Mouse (Mus musculus): ENCODE measurements at regions not wholly inside any gene's neighbourhood (a gene's known extent, or its start where the extent isn't known, plus 50 kb on each side); places are given as distances from the start of the nearest gene placed in this dataset.

DNA sequence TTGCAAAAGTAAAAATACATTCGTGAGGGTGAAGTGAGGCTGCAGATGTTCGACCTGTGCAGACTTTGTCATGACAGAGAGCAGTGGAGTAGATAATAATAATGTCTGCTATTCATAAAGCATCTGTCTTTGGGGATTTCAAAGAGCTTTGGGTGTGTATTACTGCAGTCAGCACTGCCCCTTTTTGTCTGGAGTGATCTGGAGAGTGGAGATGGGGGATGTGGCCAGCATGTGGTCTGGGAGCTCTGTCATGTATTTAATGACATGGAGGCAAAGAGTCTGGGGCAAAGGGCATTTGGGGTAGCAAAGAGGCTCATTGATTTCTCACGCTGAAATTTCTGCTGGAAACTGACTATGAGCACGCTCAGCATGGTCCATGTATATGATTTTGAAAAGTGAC, 510.8 kb upstream of the Pou3f2 start:
- DNase-seq (ENCODE audit: low spot score), result peak; percentile 1

DNA sequence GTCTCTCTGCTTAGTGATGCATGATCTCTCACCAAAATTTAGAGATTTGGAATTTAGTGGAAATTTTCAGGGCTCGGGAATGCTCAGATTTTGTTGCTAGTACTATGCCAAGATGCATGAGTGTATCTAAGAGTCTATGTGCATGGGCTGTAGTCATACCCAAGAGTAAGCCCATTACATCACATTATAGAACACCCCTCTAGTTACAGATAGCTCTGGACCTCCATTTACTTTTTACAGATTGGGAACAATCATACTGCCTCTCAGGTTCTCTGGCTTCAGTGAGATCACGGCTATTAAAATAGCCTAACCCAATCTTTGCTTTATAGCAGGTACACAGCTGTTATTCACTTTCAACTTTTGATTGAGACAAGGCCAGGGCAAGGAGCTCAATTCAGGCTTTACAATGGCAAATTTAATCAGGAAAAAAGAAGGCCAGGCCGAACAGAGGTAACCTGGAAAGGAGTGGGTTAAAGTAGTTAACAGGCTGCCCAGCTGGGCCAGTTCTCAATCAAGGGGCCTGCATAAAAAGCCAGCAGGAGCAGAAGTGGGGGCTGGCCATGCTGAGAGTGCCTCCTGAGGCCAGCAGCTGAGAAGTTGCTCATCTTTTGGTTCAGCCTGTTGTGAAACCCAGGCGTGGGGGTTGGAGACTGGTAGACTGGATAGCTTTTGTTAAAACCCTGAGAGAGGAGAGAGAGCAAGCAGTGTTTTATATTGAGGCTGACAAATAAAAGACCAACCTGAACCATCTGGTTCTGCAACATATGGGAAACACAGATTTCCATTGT, 509.2 kb upstream of the Pou3f2 start:
- DNase-seq (ENCODE audit: low spot score), result no peak

DNA sequence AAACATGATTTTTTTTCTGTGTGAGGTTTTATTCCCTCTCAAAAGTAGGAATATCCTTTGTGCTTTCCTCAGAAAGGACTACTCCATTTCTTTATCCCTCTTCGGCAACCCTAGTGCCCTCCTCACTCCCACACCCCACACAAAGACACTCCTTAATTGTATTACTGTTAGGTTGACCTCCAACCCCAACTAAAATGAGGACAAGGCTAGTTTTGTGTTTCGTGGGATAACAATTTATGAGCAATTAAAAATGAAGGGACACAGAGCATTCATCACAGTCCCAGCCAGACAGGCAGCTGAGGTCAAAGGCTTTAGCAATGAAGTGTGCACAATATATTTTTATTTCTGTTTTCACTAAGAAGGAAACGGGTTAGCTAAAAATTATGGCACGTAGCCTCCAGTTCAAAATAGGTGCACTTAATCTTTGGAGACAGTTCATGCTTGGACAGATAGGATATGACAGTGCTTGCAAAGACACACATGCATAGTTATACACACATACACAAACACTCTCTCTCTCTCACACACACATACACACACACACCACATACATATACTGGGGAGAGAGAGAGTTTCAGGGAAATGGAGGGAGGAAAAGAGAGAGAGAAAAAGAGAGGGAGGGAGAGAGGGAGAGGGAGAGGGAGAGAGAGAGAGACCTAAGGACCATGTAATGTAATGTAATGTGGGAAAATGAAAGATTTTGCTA, 498.8 kb upstream of the Pou3f2 start:
- no peak for DNase-seq (ENCODE audit: low spot score)

DNA sequence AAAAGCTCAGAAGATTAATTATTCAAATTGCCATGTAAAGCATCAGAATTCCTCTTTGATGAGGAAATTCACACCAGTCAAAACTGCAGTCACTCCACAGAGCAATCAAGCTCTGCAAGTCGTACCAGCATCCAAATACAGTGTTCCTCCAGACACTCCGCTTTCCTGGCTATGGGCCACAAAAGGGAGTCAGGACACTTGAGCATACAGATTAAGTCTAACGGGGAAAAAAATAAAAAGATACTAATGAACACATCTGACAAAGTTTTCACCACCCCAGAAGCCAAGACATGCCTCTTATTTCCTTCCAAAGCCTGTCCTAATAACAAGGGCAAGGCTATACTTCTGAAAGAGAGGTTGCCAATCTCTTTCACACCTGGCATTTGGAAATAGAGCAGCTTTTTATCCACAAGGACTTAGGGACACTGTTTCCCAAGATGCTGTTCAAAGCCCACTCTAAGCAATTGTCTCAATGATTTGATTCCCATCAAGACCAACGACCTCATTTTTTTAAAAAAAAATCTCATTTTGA, 485.5 kb upstream of the Pou3f2 start:
- no peak for DNase-seq (ENCODE audit: low spot score)

DNA sequence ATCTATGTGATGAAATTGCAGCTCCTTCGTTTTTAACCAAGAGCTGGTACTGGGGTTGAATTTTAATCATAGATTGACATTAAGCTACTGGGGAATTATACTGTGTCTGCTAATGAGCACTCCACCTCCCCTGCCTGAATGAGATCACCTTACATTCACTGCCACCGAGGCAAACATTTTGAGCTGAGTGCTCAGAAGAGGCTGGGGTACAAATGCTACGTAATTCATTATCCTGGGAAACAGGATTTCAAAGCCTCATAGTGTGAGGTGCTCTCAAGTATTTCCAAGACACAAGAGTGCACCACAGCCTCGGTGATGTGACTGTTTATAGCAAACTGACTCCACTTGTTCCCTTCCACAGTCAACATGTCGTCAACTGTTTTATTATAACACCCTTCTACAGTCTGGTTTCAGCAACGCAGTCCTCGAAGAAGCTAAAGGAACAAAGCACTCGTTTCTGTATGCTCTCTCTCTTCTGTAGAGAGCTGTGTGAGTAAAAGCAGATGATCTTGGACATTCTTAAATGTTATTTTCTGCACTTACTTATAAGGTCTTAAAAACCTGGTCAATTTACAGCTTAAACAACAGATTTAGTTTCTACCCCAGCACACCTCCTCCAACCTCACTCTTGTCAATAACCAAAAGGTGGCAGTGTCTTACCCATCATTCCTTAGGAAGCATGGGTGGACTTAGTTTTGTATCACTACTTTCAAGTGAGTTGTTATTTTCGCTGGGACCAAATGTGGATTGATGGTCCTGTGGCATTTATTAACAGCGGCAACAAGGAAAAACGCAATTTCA, 484.8 kb upstream of the Pou3f2 start:
- DNase-seq (ENCODE audit: low spot score), result no peak

DNA sequence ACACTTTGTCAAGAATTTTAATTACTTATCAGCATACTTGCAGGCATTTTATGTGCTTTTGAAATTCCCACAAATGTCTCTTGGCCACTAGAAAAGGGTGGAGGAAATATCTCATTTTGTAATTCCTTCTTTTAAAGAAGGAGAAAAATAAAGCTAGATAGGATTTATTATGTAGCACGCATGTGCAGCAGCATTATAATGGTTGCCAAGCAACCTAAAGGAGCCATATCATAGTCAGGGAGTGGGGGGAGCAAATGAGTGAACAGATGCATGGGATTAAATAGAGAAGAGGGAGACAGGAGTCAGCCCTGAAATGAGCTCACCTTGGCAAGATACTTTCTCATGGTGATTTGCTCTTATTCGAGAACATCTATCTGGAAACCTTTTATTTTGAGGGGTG, 483.0 kb upstream of the Pou3f2 start:
- no peak for DNase-seq (ENCODE audit: low spot score)

DNA sequence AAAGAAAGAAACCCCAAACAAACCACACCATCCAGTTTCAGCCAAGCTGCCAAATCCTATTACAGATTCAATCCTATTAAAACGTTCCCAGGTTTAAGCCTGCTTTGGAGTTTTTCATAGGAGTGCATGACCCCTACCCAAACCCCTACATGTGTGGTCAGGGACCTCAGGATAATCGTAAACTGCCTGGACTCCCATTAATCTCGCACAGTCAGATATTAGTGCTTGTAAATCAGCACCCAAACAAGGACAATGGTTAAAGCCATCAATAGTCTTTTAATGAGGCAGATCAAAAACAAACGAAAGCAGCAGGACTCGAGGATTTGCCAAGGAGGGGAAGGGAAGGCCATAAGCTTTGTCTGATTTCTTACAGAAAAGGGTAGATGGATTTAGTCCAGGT, 482.3 kb upstream of the Pou3f2 start:
- DNase-seq (ENCODE audit: low spot score), result peak; percentile 7

DNA sequence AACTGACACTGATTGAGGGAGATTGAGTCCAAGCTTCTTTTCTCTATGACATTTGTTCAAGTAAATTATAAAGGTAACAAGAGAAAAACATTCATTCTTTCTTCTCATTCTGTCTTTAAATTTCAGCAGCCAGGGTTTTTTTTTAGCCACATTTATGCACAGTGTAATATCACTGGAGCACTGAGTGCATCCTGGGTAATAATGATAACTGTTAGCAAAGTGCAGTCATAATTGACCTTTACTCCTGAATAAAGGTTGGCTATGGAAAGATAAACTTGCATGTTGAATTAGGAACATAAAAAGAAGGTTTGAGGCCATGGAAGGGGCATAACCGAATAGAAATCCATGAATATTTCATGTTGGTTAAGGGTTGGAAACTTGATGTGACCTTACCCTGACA, 461.3 kb upstream of the Pou3f2 start:
- no peak for DNase-seq (ENCODE audit: low spot score)

DNA sequence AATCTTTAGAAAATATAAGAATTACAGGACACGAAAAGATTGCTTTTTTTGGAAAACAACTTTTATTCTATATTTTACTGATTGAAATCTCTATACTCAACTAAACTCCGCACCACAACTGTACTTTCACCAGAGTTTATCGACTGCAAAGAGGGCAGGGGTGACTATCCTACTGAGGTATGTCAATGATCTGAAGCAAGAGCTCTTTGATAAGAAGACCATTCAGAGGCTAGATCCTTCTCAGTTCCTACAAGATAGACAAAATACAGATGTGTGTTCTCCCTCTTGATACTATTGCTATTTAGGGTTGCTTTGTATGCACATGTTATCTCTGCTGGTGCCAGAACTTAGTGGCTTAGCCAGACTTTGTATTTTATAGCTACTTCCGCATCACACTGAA, 460.7 kb upstream of the Pou3f2 start:
- no peak for DNase-seq (ENCODE audit: low spot score)

DNA sequence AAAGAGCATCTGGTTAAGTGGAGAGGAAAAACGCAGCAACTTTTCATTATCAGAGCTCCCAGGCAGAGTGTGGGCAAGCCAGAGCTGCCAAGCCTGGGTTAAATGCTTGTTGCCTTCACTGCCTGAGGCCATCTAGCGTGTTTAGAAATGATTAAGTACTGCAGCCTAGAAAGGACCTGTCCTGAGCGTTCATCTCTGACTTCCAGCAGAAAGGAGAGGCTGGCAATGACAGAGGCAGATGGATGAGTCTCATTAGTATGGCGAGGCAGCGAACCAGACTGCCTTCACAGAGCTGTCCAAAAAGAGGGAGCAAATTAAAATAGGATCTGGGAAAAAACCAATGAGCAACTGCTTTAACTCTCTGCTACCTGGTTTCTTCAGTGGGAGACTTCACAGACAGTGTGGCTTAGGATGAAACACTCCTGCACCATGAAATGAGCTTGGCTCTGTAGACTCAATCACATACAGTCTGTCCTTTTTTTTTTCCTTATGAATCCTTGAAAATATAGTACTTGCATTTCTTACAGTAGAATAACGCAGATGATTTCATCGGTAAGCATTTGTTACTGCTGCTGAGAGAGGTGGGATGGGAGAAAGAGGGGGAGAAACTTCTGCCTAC, 458.7 kb upstream of the Pou3f2 start:
- DNase-seq (ENCODE audit: low spot score), result peak; percentile 5

DNA sequence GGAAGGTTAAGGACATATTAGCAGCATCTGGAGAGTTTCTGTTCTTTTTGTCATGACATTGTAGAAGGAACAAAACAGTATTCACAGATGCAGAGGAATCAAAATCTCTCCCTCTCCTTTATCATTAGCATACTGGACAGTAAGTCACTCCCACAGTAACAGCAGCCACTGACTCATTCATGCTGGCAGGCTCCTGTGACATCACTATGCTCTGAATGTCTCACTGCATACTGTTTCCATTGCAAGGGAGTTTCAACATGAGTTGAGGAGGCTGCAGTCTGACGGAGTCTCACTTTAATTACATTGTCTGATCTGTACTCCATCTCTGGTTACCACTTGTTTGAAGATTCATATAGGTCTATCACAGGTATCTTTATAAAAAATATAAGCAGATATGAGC, 450.1 kb upstream of the Pou3f2 start:
- no peak for DNase-seq (ENCODE audit: low spot score)

DNA sequence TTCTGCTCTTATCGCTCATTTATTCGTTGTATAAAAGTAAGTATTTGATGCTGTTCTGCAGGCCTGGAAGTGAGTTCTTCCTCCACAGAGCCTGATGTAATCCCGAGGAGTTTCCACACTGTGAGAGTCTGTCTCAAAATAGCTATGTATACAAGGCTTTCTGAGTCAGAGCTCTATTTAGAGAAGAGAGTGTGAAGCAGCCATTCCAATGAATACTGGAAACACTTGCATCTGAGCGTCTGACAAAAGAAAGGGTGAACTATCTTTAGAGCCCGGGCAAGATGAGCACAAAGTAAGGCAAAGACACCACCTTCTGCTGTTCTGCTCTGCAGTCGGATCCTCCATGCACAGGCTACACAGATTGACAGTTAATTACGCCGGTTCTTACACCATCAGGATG, 436.0 kb upstream of the Pou3f2 start:
- DNase-seq (ENCODE audit: low spot score), result no peak

DNA sequence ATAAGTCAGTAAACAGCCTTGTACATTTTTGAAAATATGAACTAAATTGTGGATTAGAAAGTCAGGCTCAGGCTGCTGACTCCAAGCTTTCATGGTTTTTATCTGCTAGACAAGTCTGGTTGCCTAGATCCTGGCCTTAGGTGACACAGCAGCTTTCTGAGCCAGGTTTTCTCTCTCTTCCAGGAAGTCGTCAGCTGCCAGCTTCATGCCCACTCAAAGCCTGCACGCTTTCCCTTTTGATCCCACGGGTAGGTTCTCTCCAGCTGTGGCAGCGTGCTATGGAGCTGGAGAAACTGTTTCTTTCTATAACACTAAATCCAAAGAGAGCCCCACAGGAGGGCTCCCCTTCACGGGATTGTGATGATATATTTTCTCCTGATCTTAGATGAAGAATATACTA, 426.7 kb upstream of the Pou3f2 start:
- no peak for DNase-seq (ENCODE audit: low spot score)

DNA sequence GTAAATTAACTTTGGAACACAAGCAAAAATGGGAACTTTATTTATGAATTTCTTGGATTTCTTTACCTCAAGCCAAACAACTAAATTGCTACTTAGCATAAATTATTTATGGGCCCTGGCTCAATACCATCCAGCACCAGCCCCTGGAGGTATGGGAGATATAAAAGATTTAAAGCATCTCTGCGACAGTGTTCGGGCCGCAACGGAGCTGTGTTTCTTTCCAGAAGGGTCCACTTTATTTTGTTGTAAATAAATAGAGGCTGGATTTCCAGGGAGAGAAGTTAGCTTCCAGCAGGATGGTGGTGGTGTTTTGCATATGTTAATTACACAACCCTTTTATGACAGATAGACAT, 404.5 kb upstream of the Pou3f2 start:
- DNase-seq (ENCODE audit: low spot score), result no peak

DNA sequence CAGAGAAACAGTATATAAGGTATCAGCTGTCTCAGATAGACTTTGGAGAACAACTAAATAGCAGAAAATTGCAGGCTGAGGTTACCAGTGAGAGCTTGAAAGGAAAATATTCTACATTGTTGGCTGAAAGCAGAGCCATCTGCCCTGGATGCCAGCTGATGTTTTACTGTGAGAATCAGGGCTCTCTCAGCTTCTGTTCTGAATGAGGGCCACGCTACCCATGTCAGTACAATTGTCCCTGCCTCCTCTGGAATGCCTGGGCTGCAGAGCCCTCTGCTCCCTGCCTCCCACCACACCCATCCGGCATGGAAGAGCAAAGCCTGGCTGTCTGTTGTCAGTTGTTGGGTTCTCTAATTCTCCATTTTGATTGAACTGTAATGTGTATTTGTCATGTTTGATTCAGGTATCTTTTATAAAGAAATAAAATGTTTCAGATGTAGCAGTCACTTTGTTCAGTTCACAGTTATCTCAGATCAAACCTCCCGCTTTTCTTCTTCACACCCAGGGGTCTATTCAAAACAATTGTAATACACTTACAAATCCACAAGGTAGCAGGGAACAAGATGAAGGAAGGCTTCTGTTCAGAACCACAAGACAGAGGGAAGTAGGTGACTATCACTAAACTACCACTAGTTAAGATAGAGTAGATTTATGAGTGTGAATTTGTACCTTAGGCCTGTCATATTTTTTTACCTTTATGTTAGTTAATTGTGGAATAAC, 404.0 kb upstream of the Pou3f2 start:
- DNase-seq (ENCODE audit: low spot score), result no peak

DNA sequence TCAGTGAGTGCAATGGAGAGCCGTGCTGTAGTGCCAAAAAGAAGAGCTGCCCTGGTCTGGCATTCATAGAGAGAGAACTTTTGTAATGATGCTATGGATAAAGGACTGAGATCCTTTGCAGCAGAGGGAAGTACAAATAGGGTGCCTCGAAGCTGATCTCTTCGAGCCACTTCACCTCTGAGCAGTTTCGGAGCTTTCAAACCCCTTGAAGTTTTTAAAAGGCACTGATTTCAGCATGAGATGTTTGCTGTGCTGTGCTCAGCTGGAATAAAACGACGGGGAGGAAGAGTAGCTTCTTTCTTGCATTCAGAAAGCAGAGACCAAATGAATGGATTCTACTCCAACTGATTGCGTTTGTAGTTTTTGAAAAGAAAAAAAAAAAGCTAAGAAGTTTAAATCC, 392.5 kb upstream of the Pou3f2 start:
- DNase-seq (ENCODE audit: low spot score), result no peak

DNA sequence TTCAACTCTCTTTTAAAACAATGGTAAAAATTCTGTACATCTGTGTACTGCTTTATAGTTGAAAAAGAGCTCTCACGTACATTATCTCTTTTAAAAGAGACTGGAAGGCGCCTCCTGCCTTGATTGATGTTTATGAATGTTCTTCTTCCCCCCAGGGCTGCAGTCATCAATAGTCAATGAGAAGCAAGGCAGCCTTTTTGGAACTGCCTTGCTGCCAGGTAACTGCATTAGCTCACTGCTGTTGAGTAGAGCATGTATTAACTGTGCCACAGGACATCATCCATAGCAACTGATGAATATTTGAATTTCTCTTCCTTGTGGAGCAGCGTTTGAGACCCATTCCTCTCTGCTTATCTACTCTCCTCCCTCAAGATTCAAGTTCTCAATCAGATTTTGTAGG, 387.2 kb upstream of the Pou3f2 start:
- no peak for DNase-seq (ENCODE audit: low spot score)

DNA sequence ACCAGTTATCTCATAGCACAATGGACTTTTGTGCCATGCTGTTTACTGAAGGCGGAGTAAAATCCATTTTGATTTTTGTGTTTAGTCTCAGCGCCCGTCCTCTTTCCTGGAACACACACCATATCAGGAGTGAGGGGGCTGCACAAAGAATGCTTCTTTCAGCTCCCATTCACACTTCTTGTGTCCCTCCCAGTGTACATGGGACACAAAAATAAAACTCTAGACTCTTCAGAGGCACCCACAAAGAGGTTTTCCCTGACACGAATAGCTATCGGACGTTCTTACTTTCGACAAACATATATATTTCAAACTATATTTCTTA, 347.9 kb upstream of the Pou3f2 start:
- DNase-seq (ENCODE audit: low spot score), result no peak

DNA sequence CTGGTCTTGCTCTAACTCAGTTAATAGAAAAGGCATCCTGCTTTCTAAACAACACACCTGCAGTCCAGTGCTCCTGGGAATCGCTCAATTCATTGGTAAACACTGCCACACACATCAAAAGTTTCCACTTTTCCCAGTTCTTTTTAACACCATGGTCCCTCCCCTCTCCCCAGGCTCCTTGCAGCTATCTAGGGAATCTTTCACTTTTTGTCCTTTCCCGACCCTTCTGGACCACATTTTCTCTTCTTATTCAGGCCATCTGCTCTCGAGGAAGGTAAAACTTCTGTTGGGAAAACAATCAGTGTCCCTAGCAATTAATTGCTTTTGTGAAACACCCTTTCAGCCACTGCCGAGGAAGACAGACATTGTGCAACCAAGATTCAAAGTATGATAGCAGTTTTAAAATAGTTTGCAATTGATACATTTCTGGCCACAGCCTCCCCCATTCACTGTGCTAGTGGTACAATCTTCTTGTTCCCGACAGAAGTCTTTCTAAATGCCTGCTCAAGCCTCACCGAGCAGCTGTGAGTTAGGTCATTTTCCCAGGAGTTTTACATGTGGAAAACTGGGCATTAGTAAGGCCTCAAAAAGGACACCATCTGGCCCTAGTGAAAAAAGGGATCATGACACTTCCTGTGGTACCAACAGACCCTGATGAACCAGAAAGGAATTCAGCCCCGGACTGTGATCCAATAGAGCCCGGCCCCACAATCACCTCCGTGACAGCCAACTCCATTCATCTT, 347.4 kb upstream of the Pou3f2 start:
- peak; percentile 7 for DNase-seq (ENCODE audit: low spot score)

DNA sequence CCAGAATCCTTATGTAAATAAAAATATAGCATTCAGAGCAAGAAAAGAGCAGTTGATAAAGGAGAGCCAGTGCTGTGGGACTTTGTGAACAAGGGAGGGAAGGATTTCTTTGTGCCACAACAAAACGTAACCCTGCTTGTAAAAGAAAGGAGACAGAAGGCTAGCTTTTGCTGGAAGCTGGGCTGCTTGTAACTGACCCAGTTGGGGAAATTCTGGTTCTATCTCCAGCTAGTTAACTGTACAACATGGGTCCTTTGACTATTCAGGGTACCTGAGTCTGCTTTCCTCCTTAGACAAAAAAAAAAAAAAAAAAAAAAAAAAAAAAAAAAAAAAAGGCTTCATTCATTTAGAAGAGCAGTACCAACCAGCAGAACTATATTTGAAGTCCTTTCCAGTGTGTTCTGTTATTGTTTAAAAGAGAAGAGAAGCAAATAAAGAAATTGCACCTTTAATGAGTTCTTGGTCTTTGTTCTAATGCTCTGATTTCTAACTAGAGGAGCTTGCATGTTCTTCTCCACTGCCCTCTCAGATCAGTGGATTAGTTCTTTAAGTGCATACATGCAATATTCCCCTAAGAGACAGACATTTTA, 345.8 kb upstream of the Pou3f2 start:
- DNase-seq (ENCODE audit: low spot score), result no peak

DNA sequence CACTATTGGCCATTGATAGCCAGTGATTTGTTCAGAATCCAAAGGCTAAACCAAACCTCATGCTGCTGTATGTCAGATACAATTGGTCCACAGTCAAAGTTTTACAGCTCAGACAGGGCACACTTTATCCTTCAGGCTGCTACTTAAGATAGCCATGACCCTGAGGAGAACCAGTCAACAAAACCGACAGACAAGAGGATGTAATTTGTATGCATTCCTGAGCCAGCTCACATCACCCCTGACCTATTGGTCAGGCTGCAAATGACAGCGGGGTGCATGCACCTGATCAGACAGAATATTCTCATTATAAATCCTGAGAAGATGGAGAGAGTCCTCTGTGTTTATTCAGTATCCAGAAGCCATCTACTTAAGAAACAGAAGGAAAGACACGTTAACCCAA, 315.5 kb upstream of the Pou3f2 start:
- DNase-seq (ENCODE audit: low spot score), result no peak
